Mouse (Mus musculus): ENCODE data around the gene Ptprd.

Ptprd gene

GRCm38 (mm10) chr4:76901692-76902091 lies 1310.1 kb downstream of the Ptprd start:
- DNase-seq (ENCODE audit: low spot score) = no peak

- no peak for DNase-seq (ENCODE audit: low spot score)
These were observed 1322.1 kb downstream of the Ptprd start for GRCm38 (mm10) chr4:76889669-76890068.

- no peak for DNase-seq (ENCODE audit: low spot score)
These were observed 1330.2 kb downstream of the Ptprd start for GRCm38 (mm10) chr4:76881610-76882009.

DNA sequence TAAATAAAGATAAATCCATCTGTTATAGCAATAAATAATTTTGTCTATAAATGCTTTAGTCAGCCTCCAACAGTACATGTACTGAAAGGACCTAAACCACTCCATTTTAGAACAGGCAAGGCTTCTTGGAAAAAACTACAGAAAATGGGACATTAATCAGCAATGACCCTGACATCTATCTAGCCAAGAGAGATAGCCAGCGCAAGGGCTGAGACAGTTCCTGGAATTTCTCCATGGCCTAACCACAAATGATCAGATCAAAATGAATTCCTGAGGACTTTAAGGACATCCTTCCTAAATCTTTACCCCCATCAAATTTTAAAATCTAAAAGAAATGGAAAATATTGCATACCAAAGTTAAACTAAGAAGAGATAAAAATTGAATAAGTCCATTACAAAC lies 1340.8 kb downstream of the Ptprd start:
- DNase-seq (ENCODE audit: low spot score) = no peak

DNA sequence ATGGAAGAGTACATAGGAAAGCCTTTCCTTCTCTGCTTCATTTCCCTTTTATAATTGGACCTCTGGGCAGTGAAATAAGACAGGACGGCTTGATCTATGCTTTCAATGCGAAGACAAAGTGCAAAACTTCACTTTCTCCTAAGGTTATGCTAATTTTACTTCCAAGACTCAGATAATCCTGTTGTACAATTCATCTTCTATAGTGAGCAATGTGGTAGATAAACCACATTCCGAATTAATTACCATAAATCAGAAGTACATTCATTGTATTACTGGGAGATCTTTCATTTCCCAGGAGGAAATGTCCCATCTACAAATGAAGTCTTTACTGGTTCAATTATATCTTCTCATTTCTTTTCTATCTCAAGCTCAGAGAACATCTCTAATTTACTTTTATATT lies 1346.2 kb downstream of the Ptprd start:
- no peak for DNase-seq (ENCODE audit: low spot score)

- no peak for DNase-seq (ENCODE audit: low spot score)
These were observed 1365.5 kb downstream of the Ptprd start for GRCm38 (mm10) chr4:76846265-76846664.

DNA sequence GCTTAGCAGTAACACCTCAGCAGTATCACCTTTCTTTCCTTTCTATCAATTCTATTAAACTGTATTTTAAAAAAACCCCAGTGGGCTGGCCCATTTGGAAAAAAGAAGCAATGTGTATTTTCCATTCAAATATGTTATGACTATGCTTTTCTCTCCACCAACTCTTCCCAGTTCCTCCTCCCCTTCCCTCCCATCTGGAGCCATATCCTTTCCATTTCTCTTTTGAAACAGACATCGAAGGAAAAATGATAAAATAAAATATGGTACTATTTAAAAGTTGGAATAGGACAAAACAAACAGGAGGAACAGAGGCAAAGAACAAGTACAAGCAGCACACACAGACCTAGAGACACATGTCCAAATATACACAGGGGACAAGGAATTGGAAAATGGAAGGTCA lies 1372.7 kb downstream of the Ptprd start:
- DNase-seq (ENCODE audit: low spot score) = no peak

DNA sequence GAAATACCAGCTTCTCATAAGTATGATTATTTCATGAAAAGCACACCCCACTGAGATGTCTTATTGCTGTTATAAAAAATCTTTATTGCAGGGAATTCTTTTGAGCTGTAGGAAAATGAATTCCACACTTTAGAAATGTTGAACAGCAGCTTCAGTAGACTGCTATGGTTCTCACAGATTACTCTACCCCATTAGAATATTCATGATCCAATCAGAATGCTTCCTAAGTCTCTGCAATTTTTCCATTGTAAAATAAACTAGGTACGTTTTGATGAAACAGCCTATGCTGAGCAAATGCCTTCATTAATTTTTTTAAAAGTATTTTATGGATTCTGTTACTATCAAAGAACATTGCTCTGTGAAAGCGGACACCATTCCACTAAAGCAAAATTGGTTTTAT lies 1399.6 kb downstream of the Ptprd start:
- no peak for DNase-seq (ENCODE audit: low spot score)

DNA sequence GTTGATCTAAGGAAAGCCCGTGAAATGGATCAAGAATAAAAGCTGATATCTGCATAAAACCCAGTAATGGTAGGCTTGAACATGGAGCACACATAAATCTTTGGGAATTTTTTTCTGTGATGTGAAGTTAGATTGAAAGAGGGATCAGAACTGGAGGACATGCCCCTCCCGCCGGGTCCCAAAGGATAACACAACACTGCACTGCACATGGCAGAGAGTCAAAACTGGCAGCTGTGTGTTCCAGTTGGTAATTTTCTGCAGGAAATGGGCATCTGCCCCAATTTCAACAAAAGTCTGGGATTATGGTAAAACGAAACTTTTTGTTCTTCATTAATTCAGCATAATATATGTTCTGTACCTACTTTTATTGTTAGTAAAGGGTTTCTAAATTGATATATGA lies 1409.1 kb downstream of the Ptprd start:
- no peak for DNase-seq (ENCODE audit: low spot score)

- DNase-seq (ENCODE audit: low spot score) = no peak
These were observed 1413.5 kb downstream of the Ptprd start for GRCm38 (mm10) chr4:76798010-76799007.

DNA sequence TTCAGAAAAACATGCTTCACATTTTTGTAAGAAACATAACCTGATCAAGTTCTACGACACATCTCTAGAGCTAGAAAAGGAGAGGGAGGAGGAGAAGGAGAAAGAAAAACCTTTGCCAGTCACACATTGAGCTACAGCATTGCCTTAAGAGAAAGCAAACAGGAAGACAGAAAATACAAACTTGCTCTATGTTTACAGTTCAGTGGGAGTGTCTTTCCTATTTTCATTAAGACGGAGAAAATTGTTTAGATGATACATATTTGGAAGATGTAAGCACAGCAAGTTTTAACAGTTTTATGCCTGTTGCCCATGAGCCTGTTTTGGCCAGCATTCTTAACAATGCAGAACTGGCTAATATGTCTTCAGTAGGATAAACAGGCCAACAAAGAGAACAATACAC lies 1426.4 kb downstream of the Ptprd start:
- DNase-seq (ENCODE audit: low spot score) = no peak

DNA sequence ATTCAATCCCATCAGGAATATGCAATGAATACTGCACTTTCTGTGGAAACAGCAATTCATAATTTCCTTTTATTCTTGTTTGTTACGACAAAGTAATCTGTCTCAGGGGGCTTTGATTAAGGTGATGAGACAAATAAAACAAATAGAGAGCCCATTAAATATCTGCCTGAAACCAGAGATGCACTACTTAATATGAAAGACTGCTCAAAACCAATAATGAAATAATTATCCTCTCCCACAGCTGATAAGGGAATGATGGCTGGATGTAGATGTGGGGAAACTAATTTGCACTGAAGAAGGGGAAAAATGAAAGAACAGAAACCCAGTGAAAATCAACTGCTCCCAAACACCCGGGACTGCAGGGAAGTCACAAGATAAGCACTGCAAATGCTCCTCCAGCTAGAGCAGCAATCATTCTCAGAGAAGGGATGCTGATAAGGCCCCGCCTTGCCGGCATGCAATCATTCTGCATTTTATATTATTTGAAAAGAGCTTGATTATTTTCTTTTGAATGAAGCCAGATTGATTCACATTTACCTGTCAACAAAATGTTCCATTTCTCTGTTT lies 1432.1 kb downstream of the Ptprd start:
- DNase-seq (ENCODE audit: low spot score) = no peak

GRCm38 (mm10) chr4:76766918-76767317 lies 1444.8 kb downstream of the Ptprd start:
- DNase-seq (ENCODE audit: low spot score) = no peak

- DNase-seq (ENCODE audit: low spot score) = no peak
These were observed 1445.3 kb downstream of the Ptprd start for GRCm38 (mm10) chr4:76766429-76766828.

GRCm38 (mm10) chr4:76750709-76751108 lies 1461.1 kb downstream of the Ptprd start:
- no peak for DNase-seq (ENCODE audit: low spot score)

DNA sequence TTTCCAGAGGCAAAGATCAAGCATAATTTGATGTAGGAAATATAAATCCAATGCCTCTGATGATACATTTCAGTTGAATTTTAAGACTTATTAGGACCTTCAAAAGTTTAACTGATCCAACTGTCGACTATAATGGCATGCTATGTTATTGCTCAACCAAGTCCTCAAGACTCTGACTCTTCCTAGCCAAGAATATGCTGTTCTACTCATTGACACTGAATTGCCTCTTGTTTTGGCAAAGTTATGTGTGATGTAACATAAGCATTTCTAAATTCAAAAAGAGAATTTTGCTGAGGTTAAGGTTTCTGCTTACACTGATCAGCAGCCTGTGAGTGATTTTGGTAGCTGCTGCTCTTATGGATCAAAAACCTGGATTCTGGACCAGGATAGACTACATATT lies 1475.9 kb downstream of the Ptprd start:
- no peak for DNase-seq (ENCODE audit: low spot score)

DNA sequence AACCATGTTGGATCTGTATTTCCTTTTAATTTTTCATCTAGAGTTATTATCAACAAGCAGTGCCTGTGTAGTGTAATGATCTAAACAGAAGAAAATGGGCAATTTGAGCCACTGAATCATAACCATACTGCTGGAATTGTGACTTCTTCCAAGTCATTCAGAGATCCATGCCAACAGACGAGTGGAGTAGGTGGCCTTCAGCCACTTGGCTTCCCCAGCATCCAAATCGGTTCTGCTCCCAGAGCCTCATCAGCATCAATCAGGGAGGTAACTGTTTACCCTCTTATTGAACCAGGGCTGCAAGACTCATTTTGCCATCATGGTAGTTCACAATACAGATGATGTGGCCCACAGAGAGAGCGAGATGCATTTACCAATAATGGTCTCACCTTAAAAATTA lies 1536.0 kb downstream of the Ptprd start:
- no peak for DNase-seq (ENCODE audit: low spot score)

- no peak for DNase-seq (ENCODE audit: low spot score)
These were observed 1538.5 kb downstream of the Ptprd start for GRCm38 (mm10) chr4:76673224-76673623.

GRCm38 (mm10) chr4:76672653-76673052 lies 1539.1 kb downstream of the Ptprd start:
- DNase-seq (ENCODE audit: low spot score) = no peak

GRCm38 (mm10) chr4:76661725-76662124 lies 1550.0 kb downstream of the Ptprd start:
- no peak for DNase-seq (ENCODE audit: low spot score)

DNA sequence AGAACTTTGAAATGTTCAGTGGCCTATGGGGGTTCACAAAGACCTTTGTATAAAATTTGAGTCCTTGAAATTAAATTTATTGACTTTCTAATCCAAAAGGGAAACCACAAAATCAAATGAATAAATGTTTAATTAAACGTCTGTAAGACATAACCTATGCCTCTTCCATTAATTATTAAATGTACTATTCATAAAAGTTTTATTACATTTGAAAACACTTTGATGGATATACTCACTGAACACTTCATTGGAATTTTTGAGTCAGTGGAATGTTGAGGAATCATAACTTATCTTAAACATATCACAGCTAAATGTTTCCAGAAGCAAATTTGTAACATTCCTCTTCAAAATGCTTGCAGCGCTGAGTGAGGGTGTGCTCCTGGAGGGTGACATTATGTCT lies 1551.6 kb downstream of the Ptprd start:
- DNase-seq (ENCODE audit: low spot score) = no peak

DNA sequence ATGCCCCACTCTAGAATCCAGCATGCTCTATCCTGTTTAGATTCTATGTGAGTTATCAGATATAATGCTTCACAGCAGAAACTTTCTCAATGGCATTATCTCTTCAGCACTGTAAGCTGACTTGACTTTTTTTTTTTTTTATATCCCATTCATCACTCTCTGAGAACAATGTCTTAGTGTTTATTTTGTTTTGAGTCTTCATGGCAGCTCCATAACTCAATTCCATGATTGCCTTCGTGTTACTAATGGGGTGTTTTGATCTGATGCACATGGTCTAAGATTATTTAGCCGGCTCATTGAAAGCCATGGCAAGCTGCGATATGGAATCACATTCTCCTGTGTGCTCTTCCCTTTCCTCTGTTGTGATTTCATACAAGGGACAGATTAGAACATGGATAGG lies 1555.0 kb downstream of the Ptprd start:
- no peak for DNase-seq (ENCODE audit: low spot score)

DNA sequence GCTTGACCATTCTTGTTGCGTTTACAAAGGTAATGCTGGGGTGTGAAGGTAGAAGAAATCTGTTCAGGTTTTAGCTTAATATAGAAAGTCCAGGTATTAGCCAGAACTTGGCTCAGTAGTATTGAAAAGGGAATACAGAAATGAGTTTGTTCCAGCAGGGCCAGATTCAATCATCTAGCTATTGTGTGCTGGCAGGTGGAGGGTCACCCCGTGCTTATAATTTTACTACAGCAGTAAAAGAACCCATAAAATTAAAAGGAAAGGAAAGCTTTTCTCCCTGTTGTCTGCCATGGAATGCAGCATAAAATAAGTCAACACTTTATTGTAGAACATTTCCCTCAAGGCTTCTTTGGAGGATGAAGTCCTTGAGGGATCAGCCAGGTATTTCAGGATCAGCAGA lies 1558.8 kb downstream of the Ptprd start:
- DNase-seq (ENCODE audit: low spot score) = no peak

GRCm38 (mm10) chr4:76621740-76622139 lies 1590.0 kb downstream of the Ptprd start:
- DNase-seq (ENCODE audit: low spot score) = no peak
